Mouse (Mus musculus): ENCODE measurements at regions not wholly inside any gene's neighbourhood (a gene's known extent, or its start where the extent isn't known, plus 50 kb on each side); places are given as distances from the start of the nearest gene placed in this dataset.

GRCm38 (mm10) chr12:52409221-52409620 lies 94.6 kb upstream of the Arhgap5 start:
- DNase-seq (ENCODE audit: extremely low spot score, low spot score), result no peak
- Histone ChIP-seq H3K4me1 (peaks cover 21% of the 10 kb centered on the region), H3K27ac (no peak overlapping the region), H3K9me3 (no peaks in the 10 kb centered on the region), H3K27me3 (ENCODE audit: poor library complexity, severe bottlenecking) (no peaks in the 10 kb centered on the region), H3K4me3 (no peak overlapping the region), H3K36me3 (replicated peaks) (no peaks in the 10 kb centered on the region)
- 84% methylated on average over 3 of the region's 3 CpGs for WGBS

GRCm38 (mm10) chr12:52412172-52412571 lies 91.6 kb upstream of the Arhgap5 start:
- no peak for DNase-seq (ENCODE audit: extremely low spot score, low spot score)
- H3K4me1 ChIP-seq, result peaks cover 21% of the 10 kb centered on the region
- H3K9me3 ChIP-seq, result peaks cover 9% of the 10 kb centered on the region; the same call in 1 of the 2 replicates
- H3K27me3 ChIP-seq (ENCODE audit: poor library complexity, severe bottlenecking), result no peaks in the 10 kb centered on the region
- H3K4me3 ChIP-seq, result no peak overlapping the region
- 82% methylated on average over 4 of the region's 4 CpGs for WGBS
- H3K36me3 ChIP-seq (replicated peaks), result no peaks in the 10 kb centered on the region
- peak overlapping the region; percentile 79 for H3K27ac ChIP-seq

- peaks cover 9% of the 10 kb centered on the region; the same call in 1 of the 2 replicates for H3K9me3 ChIP-seq
- DNase-seq (ENCODE audit: extremely low spot score, low spot score), result peak; percentile 69
- WGBS, result 20% methylated on average over 8 of the region's 8 CpGs
- peak overlapping the region; percentile 3; the same call in 1 of the 2 replicates for H3K4me3 ChIP-seq
- peak overlapping the region; percentile 79 for H3K27ac ChIP-seq
- H3K4me1 ChIP-seq, result peaks cover 21% of the 10 kb centered on the region
- H3K27me3 ChIP-seq (ENCODE audit: poor library complexity, severe bottlenecking), result no peaks in the 10 kb centered on the region
- no peaks in the 10 kb centered on the region for H3K36me3 ChIP-seq (replicated peaks)
Observed at GRCm38 (mm10) chr12:52413046-52413473, 90.7 kb upstream of the Arhgap5 start.

GRCm38 (mm10) chr12:52422729-52423128 lies 81.0 kb upstream of the Arhgap5 start:
- no peak overlapping the region for H3K27ac ChIP-seq
- 97% methylated on average over 1 of the region's 1 CpGs for WGBS
- no peak for DNase-seq (ENCODE audit: extremely low spot score, low spot score)
- H3K27me3 ChIP-seq (ENCODE audit: poor library complexity, severe bottlenecking), result no peaks in the 10 kb centered on the region
- no peaks in the 10 kb centered on the region for H3K4me1 ChIP-seq
- no peak overlapping the region for H3K4me3 ChIP-seq
- H3K9me3 ChIP-seq, result no peaks in the 10 kb centered on the region
- no peaks in the 10 kb centered on the region for H3K36me3 ChIP-seq (replicated peaks)

GRCm38 (mm10) chr12:52424336-52425034 lies 79.3 kb upstream of the Arhgap5 start:
- no peak overlapping the region for H3K4me3 ChIP-seq
- H3K4me1 ChIP-seq, result no peaks in the 10 kb centered on the region
- H3K36me3 ChIP-seq (replicated peaks), result no peaks in the 10 kb centered on the region
- H3K27me3 ChIP-seq (ENCODE audit: poor library complexity, severe bottlenecking), result no peaks in the 10 kb centered on the region
- no peaks in the 10 kb centered on the region for H3K9me3 ChIP-seq
- no peak for DNase-seq (ENCODE audit: extremely low spot score, low spot score)
- no peak overlapping the region for H3K27ac ChIP-seq
- WGBS, result 88% methylated on average over 3 of the region's 3 CpGs

- no peak for DNase-seq (ENCODE audit: extremely low spot score, low spot score)
- H3K9me3 ChIP-seq, result no peaks in the 10 kb centered on the region
Observed at GRCm38 (mm10) chr12:52429935-52430334, 73.8 kb upstream of the Arhgap5 start.

GRCm38 (mm10) chr12:52431933-52432332 lies 71.8 kb upstream of the Arhgap5 start:
- Histone ChIP-seq H3K4me1 (peaks cover 18% of the 10 kb centered on the region), H3K4me3 (no peak overlapping the region), H3K36me3 (replicated peaks) (no peaks in the 10 kb centered on the region), H3K27me3 (ENCODE audit: poor library complexity, severe bottlenecking) (no peaks in the 10 kb centered on the region), H3K27ac (no peak overlapping the region), H3K9me3 (no peaks in the 10 kb centered on the region)
- DNase-seq (ENCODE audit: extremely low spot score, low spot score), result no peak
- WGBS, result 95% methylated on average over 3 of the region's 3 CpGs

More at GRCm38 (mm10) chr12:52429935-52430334, 73.8 kb upstream of the Arhgap5 start:
- H3K36me3 ChIP-seq (replicated peaks), result no peaks in the 10 kb centered on the region
- no peak overlapping the region for H3K4me3 ChIP-seq
- no peak overlapping the region for H3K27ac ChIP-seq
- H3K27me3 ChIP-seq (ENCODE audit: poor library complexity, severe bottlenecking), result no peaks in the 10 kb centered on the region
- H3K4me1 ChIP-seq, result peaks cover 6% of the 10 kb centered on the region
- WGBS, result 86% methylated on average over 5 of the region's 5 CpGs

- no peaks in the 10 kb centered on the region for H3K36me3 ChIP-seq (replicated peaks)
- no peaks in the 10 kb centered on the region for H3K9me3 ChIP-seq
- no peak overlapping the region for H3K4me3 ChIP-seq
- H3K4me1 ChIP-seq, result peaks cover 18% of the 10 kb centered on the region
- H3K27me3 ChIP-seq (ENCODE audit: poor library complexity, severe bottlenecking), result no peaks in the 10 kb centered on the region
- WGBS, result 86% methylated on average over 2 of the region's 2 CpGs
- no peak for DNase-seq (ENCODE audit: extremely low spot score, low spot score)
- H3K27ac ChIP-seq, result no peak overlapping the region
Observed at GRCm38 (mm10) chr12:52434021-52434420, 69.8 kb upstream of the Arhgap5 start.

- H3K9me3 ChIP-seq, result no peaks in the 10 kb centered on the region
- no peak for DNase-seq (ENCODE audit: extremely low spot score, low spot score)
- no peak overlapping the region for H3K27ac ChIP-seq
- WGBS, result 69% methylated on average over 5 of the region's 5 CpGs
- H3K4me1 ChIP-seq, result peaks cover 18% of the 10 kb centered on the region
- H3K4me3 ChIP-seq, result no peak overlapping the region
- H3K36me3 ChIP-seq (replicated peaks), result no peaks in the 10 kb centered on the region
- no peaks in the 10 kb centered on the region for H3K27me3 ChIP-seq (ENCODE audit: poor library complexity, severe bottlenecking)
Observed at GRCm38 (mm10) chr12:52435321-52435720, 68.5 kb upstream of the Arhgap5 start.

- Histone ChIP-seq H3K9me3 (no peaks in the 10 kb centered on the region), H3K27ac (peak overlapping the region; percentile 77), H3K36me3 (replicated peaks) (no peaks in the 10 kb centered on the region), H3K4me1 (peaks cover 23% of the 10 kb centered on the region), H3K4me3 (no peak overlapping the region), H3K27me3 (ENCODE audit: poor library complexity, severe bottlenecking) (no peaks in the 10 kb centered on the region)
- 71% methylated on average over 16 of the region's 16 CpGs for WGBS
- DNase-seq (ENCODE audit: extremely low spot score, low spot score), result no peak
Observed at GRCm38 (mm10) chr12:52435795-52436211, 68.0 kb upstream of the Arhgap5 start.

GRCm38 (mm10) chr12:52436941-52437340 lies 66.8 kb upstream of the Arhgap5 start:
- no peak for DNase-seq (ENCODE audit: extremely low spot score, low spot score)
- Histone ChIP-seq H3K27ac (no peak overlapping the region), H3K27me3 (ENCODE audit: poor library complexity, severe bottlenecking) (no peaks in the 10 kb centered on the region), H3K9me3 (no peaks in the 10 kb centered on the region), H3K4me3 (no peak overlapping the region), H3K4me1 (peaks cover 28% of the 10 kb centered on the region), H3K36me3 (replicated peaks) (no peaks in the 10 kb centered on the region)
- 86% methylated on average over 4 of the region's 4 CpGs for WGBS

- no peak overlapping the region for H3K4me3 ChIP-seq
- peaks cover 28% of the 10 kb centered on the region for H3K4me1 ChIP-seq
- WGBS, result 89% methylated on average over 1 of the region's 1 CpGs
- DNase-seq (ENCODE audit: extremely low spot score, low spot score), result no peak
- no peaks in the 10 kb centered on the region for H3K9me3 ChIP-seq
- H3K27ac ChIP-seq, result no peak overlapping the region
- no peaks in the 10 kb centered on the region for H3K36me3 ChIP-seq (replicated peaks)
- no peaks in the 10 kb centered on the region for H3K27me3 ChIP-seq (ENCODE audit: poor library complexity, severe bottlenecking)
Observed at GRCm38 (mm10) chr12:52439241-52439640, 64.5 kb upstream of the Arhgap5 start.

- 75% methylated on average over 7 of the region's 7 CpGs for WGBS
- H3K36me3 ChIP-seq (replicated peaks), result no peaks in the 10 kb centered on the region
- H3K27me3 ChIP-seq (ENCODE audit: poor library complexity, severe bottlenecking), result no peaks in the 10 kb centered on the region
- H3K4me3 ChIP-seq, result no peak overlapping the region
- no peaks in the 10 kb centered on the region for H3K9me3 ChIP-seq
- H3K27ac ChIP-seq, result peak overlapping the region; percentile 68; the same call in 1 of the 2 replicates
- no peak for DNase-seq (ENCODE audit: extremely low spot score, low spot score)
- H3K4me1 ChIP-seq, result peaks cover 15% of the 10 kb centered on the region
Observed at GRCm38 (mm10) chr12:52440868-52441365, 62.9 kb upstream of the Arhgap5 start.
